Mouse (Mus musculus) MEL (cell line): Measurements from ENCODE around the gene Odf3b. TPM values are rescaled to one million over a fixed set of nuclear protein-coding genes. Genes with fewer than 3 reads are reported as not detected.
A peak's percentile ranks its signal among the peaks of the same experiment; 100 is the strongest.

ENCODE experiments used
- DNase-seq: peaks from one replicate; pipeline ENCODE4 v3.0.0; 2011; ENCODE audit warnings: low read depth, low spot score
- H3K27ac ChIP-seq: 2 replicates; pipeline ENCODE4 v1.5.1; 2012; ENCODE audit warnings: low read depth, mild to moderate bottlenecking, control low read depth, low read length, moderate library complexity; ENCODE audit not compliant: control insufficient read depth
- H3K27me3 ChIP-seq, 2 experiments: fragments of 150-350 bp in 1 of 2; sonication (generic) in 1 of 2; 2 replicates each; pipeline ENCODE4 v1.6.1; 2012; ENCODE audit warnings: low read length in 2 of 2, mild to moderate bottlenecking in 2 of 2, improper control_type of control experiment in 1 of 2, moderate library complexity in 1 of 2; ENCODE audit not compliant: insufficient read depth in 2 of 2, control insufficient read depth in 1 of 2
- H3K36me3 ChIP-seq, 2 experiments: 2 replicates each; pipeline ENCODE4 v1.6.1; 2012 to 2014; ENCODE audit warnings: low read length in 2 of 2, improper control_type of control experiment in 1 of 2, inconsistent platforms in 1 of 2, mild to moderate bottlenecking in 1 of 2; ENCODE audit not compliant: insufficient read depth in 2 of 2, control insufficient read depth in 1 of 2
- H3K4me1 ChIP-seq, 2 experiments: fragments of 150-350 bp in 1 of 2; sonication (generic) in 1 of 2; 2 replicates each; pipeline ENCODE4 v1.6.1; 2012; ENCODE audit warnings: low read length in 2 of 2, improper control_type of control experiment in 1 of 2, mild to moderate bottlenecking in 1 of 2; ENCODE audit not compliant: insufficient read depth in 2 of 2, control insufficient read depth in 1 of 2
- H3K4me3 ChIP-seq, 2 experiments: fragments of 150-350 bp in 1 of 2; sonication (generic) in 1 of 2; 2 replicates each; pipeline ENCODE4 v1.5.1; 2012; ENCODE audit warnings: low read depth in 2 of 2, low read length in 2 of 2, mild to moderate bottlenecking in 2 of 2, moderate library complexity in 2 of 2, control low read depth in 1 of 2, improper control_type of control experiment in 1 of 2; ENCODE audit not compliant: control insufficient read depth in 1 of 2, insufficient read depth in 1 of 2
- H3K79me2 ChIP-seq: 2 replicates; pipeline ENCODE4 v1.6.1; 2012; ENCODE audit warnings: mild to moderate bottlenecking, low read length, moderate library complexity; ENCODE audit not compliant: control insufficient read depth, poor library complexity, insufficient read depth
- H3K9ac ChIP-seq: 2 replicates; pipeline ENCODE4 v1.6.1; 2012; ENCODE audit warnings: low read depth, mild to moderate bottlenecking, control low read depth, low read length, moderate library complexity; ENCODE audit not compliant: control insufficient read depth, poor library complexity, severe bottlenecking
- H3K9me3 ChIP-seq: fragments of 150-350 bp; sonication (generic); replicated peaks from 2 replicates; pipeline ENCODE4 v1.6.1; 2012; ENCODE audit warnings: mild to moderate bottlenecking, low read length, improper control_type of control experiment, moderate library complexity; ENCODE audit not compliant: insufficient read depth
- BHLHE40 ChIP-seq: IDR thresholded peaks from 2 replicates; pipeline ENCODE4 v1.6.1; 2012; ENCODE audit warnings: low read depth, mild to moderate bottlenecking, inconsistent platforms, low read length, improper control_type of control experiment, borderline replicate concordance
- CHD1 ChIP-seq: IDR thresholded peaks from 2 replicates; pipeline ENCODE4 v1.6.1; 2012; ENCODE audit warnings: low read depth, mild to moderate bottlenecking, inconsistent platforms, low read length, improper control_type of control experiment
- CTCF ChIP-seq, 3 experiments: IDR thresholded peaks in 2 of 3; conservative IDR thresholded peaks in 1 of 3; 2 replicates each; pipeline ENCODE4 v1.5.1; 2011 to 2012; ENCODE audit warnings: low read length in 3 of 3, low read depth in 2 of 3, mild to moderate bottlenecking in 2 of 3, improper control_type of control experiment in 1 of 3, inconsistent platforms in 1 of 3, mixed read lengths in 1 of 3, moderate library complexity in 1 of 3; ENCODE audit not compliant: control insufficient read depth in 1 of 3, insufficient read depth in 1 of 3, poor library complexity in 1 of 3, severe bottlenecking in 1 of 3
- ELF1 ChIP-seq: IDR thresholded peaks from 2 replicates; pipeline ENCODE4 v1.6.1; 2014; ENCODE audit warnings: low read depth, mild to moderate bottlenecking, inconsistent platforms, low read length, improper control_type of control experiment, moderate library complexity
- EP300 ChIP-seq, 2 experiments: IDR thresholded peaks; 2 replicates each; pipeline ENCODE4 v1.6.1; 2011; ENCODE audit warnings: improper control_type of control experiment in 2 of 2, low read length in 2 of 2, low read depth in 1 of 2, mild to moderate bottlenecking in 1 of 2
- GABPA ChIP-seq: IDR thresholded peaks from 2 replicates; pipeline ENCODE4 v1.6.1; 2012; ENCODE audit warnings: low read depth, mild to moderate bottlenecking, inconsistent platforms, low read length, improper control_type of control experiment, moderate library complexity
- HCFC1 ChIP-seq: IDR thresholded peaks from 2 replicates; pipeline ENCODE4 v1.6.1; 2012; ENCODE audit warnings: low read depth, mild to moderate bottlenecking, inconsistent platforms, low read length, improper control_type of control experiment, moderate library complexity
- JUND ChIP-seq: IDR thresholded peaks from 2 replicates; pipeline ENCODE4 v1.6.1; 2011; ENCODE audit warnings: low read depth, mild to moderate bottlenecking, improper control_type of control experiment, low read length
- KAT2A ChIP-seq: conservative IDR thresholded peaks from 2 replicates; pipeline ENCODE4 v1.6.1; 2012; ENCODE audit warnings: low read depth, low read length, improper control_type of control experiment, inconsistent platforms
- MAFK ChIP-seq: IDR thresholded peaks from 2 replicates; pipeline ENCODE4 v1.6.1; 2011; ENCODE audit warnings: low read depth, mild to moderate bottlenecking, low read length, improper control_type of control experiment, borderline replicate concordance
- MAX ChIP-seq: IDR thresholded peaks from 2 replicates; pipeline ENCODE4 v1.6.1; 2011; ENCODE audit warnings: low read length, improper control_type of control experiment
- MAZ ChIP-seq: IDR thresholded peaks from 2 replicates; pipeline ENCODE4 v1.6.1; 2012; ENCODE audit warnings: low read depth, mild to moderate bottlenecking, inconsistent platforms, low read length, improper control_type of control experiment
- MYB ChIP-seq: IDR thresholded peaks from 2 replicates; pipeline ENCODE4 v1.6.1; 2011; ENCODE audit warnings: mild to moderate bottlenecking, low read depth, low read length, improper control_type of control experiment
- MYC ChIP-seq: IDR thresholded peaks from 2 replicates; pipeline ENCODE4 v1.6.1; 2011; ENCODE audit warnings: low read depth, mild to moderate bottlenecking, low read length, improper control_type of control experiment, moderate library complexity
- NELFE ChIP-seq: IDR thresholded peaks from 2 replicates; pipeline ENCODE4 v1.6.1; 2011; ENCODE audit warnings: low read depth, low read length, improper control_type of control experiment
- NRF1 ChIP-seq: IDR thresholded peaks from 2 replicates; pipeline ENCODE4 v1.6.1; 2014; ENCODE audit warnings: low read depth, mild to moderate bottlenecking, inconsistent platforms, low read length, improper control_type of control experiment, moderate library complexity; ENCODE audit not compliant: poor library complexity, insufficient read depth, severe bottlenecking
- POLR2A ChIP-seq, 2 experiments: IDR thresholded peaks; 2 replicates each; pipeline ENCODE4 v1.6.1; 2011 to 2012; ENCODE audit warnings: low read length in 2 of 2, mild to moderate bottlenecking in 2 of 2, control low read depth in 1 of 2, improper control_type of control experiment in 1 of 2, low read depth in 1 of 2, moderate library complexity in 1 of 2; ENCODE audit not compliant: control insufficient read depth in 1 of 2, insufficient read depth in 1 of 2, poor library complexity in 1 of 2
- RAD21 ChIP-seq: IDR thresholded peaks from 2 replicates; pipeline ENCODE4 v1.6.1; 2011; ENCODE audit warnings: mild to moderate bottlenecking, low read depth, low read length, improper control_type of control experiment
- RCOR1 ChIP-seq: IDR thresholded peaks from 2 replicates; pipeline ENCODE4 v1.6.1; 2012; ENCODE audit warnings: low read depth, mild to moderate bottlenecking, inconsistent platforms, low read length, improper control_type of control experiment
- SMC3 ChIP-seq: IDR thresholded peaks from 2 replicates; pipeline ENCODE4 v1.6.1; 2011; ENCODE audit warnings: low read depth, low read length, improper control_type of control experiment
- TBP ChIP-seq: IDR thresholded peaks from 2 replicates; pipeline ENCODE4 v1.8.0; 2011; ENCODE audit warnings: low read depth, low read length, improper control_type of control experiment
- TCF12 ChIP-seq: IDR thresholded peaks from 2 replicates; pipeline ENCODE4 v1.6.1; 2014; ENCODE audit warnings: low read depth, mild to moderate bottlenecking, inconsistent platforms, low read length, improper control_type of control experiment, moderate library complexity
- UBTF ChIP-seq: IDR thresholded peaks from 2 replicates; pipeline ENCODE4 v1.6.1; 2012; ENCODE audit warnings: low read depth, mild to moderate bottlenecking, inconsistent platforms, low read length, improper control_type of control experiment, moderate library complexity, borderline replicate concordance; ENCODE audit not compliant: insufficient read depth
- USF1 ChIP-seq: IDR thresholded peaks from 2 replicates; pipeline ENCODE4 v1.6.1; 2014; ENCODE audit warnings: low read depth, mild to moderate bottlenecking, inconsistent platforms, low read length, improper control_type of control experiment, moderate library complexity
- USF2 ChIP-seq, 2 experiments: IDR thresholded peaks; 2 replicates each; pipeline ENCODE4 v1.6.1; 2011 to 2012; ENCODE audit warnings: improper control_type of control experiment in 2 of 2, low read length in 2 of 2, borderline replicate concordance in 1 of 2, inconsistent platforms in 1 of 2, low read depth in 1 of 2, mild to moderate bottlenecking in 1 of 2; ENCODE audit not compliant: insufficient read depth in 1 of 2
- ZKSCAN1 ChIP-seq: IDR thresholded peaks from 2 replicates; pipeline ENCODE4 v1.6.1; 2012; ENCODE audit warnings: low read depth, mild to moderate bottlenecking, inconsistent platforms, low read length, improper control_type of control experiment, moderate library complexity
- ZMIZ1 ChIP-seq: IDR thresholded peaks from 2 replicates; pipeline ENCODE4 v1.6.1; 2012; ENCODE audit warnings: low read depth, mild to moderate bottlenecking, inconsistent platforms, low read length, improper control_type of control experiment, moderate library complexity
- ZNF384 ChIP-seq: IDR thresholded peaks from 2 replicates; pipeline ENCODE4 v1.6.1; 2012; ENCODE audit warnings: low read depth, mild to moderate bottlenecking, inconsistent platforms, low read length, improper control_type of control experiment
- polyA plus RNA-seq, 2 experiments: library from polyadenylated mRNA; stranded (reverse) in 1 of 2; unstranded in 1 of 2; fragments of >175 nt in 1 of 2; fragments of >200 nt in 1 of 2; gene quantifications; 2 replicates each; pipeline versions ENCODE4 v1.2.1 to v1.2.4; 2012; ENCODE audit warnings: low replicate concordance in 2 of 2, low read depth in 1 of 2; ENCODE audit not compliant: insufficient read length in 2 of 2, insufficient read depth in 1 of 2, missing spikeins in 1 of 2
- total RNA-seq: library from RNA; depleted of rRNA; stranded (reverse); fragments of 300-350 nt; gene quantifications from 2 replicates; pipeline ENCODE4 v1.2.3, GENCODE M21; 2012; rRNA removed

The Odf3b gene
- total RNA-seq (not detected in 2 replicates), polyA plus RNA-seq (not detected)

DNA sequence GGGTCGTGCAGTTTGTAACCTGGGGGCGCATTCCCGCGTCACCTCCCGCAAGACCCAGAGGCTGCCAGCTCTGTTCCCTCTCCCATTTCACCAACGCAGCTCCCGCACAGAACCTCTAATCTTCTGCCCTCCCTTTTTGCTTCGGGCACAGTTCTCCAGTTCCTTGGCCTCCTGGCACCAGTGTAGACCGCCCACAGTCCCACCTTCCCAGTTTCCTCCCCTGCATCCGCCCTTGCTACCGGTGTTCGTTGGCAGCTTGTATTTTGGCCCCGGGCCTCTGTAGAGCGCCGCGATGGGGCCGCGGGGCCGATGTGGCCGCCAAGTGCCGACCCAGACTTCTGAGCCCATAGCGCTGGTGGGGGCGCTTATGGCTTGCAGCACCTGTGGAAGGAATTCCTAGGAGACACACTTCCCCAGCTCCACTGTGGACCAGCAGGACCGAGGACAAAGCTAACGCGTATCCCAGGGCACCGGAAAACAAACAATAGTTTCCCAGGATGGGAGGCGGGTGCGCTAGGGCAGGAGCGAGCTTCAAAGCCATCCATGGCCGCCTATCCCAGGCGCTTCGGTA, at the start of gene Odf3b:
Gene Odf3b, minus strand, starts transcription at position 452 of the 571 bp plus-strand sequence.
- DNase-seq: no peak
- Histone ChIP-seq H3K27ac (no peak within 1 kb of the TSS), H3K27me3 (no peaks in the 10 kb centered on the region), H3K9me3 (no peaks in the 10 kb centered on the region), H3K79me2 (peaks cover under 1% of the 10 kb centered on the region; the same call in 1 of the 2 replicates), H3K4me1 (peaks cover 0 to 11% of the 10 kb centered on the region in 2 experiments; a peak in 1 of 4 replicates), H3K36me3 (peaks cover 0 to 8% of the 10 kb centered on the region in 2 experiments; a peak in 2 of 4 replicates), H3K4me3 (no peak within 1 kb of the TSS), H3K9ac (no peak within 1 kb of the TSS)
- TF ChIP-seq TCF12 (no peak), ZKSCAN1 (no peak), USF2 (IDR thresholded peaks at IDR 0.05; ENCODE audit: borderline replicate concordance in 1 of 2, insufficient read depth in 1 of 2, low read depth in 1 of 2, low read length in 2 of 2) (no peak), KAT2A (no peak), CHD1 (no peak), MYC (no peak), POLR2A (IDR thresholded peaks at IDR 0.05; ENCODE audit: control insufficient read depth in 1 of 2, insufficient read depth in 1 of 2, low read depth in 1 of 2, low read length in 2 of 2, poor library complexity in 1 of 2) (no peak), MAFK (no peak), JUND (no peak), NRF1 (no peak), GABPA (no peak), ZNF384 (no peak), ELF1 (no peak), HCFC1 (no peak), RCOR1 (no peak), NELFE (no peak), MYB (no peak), BHLHE40 (no peak)

DNA sequence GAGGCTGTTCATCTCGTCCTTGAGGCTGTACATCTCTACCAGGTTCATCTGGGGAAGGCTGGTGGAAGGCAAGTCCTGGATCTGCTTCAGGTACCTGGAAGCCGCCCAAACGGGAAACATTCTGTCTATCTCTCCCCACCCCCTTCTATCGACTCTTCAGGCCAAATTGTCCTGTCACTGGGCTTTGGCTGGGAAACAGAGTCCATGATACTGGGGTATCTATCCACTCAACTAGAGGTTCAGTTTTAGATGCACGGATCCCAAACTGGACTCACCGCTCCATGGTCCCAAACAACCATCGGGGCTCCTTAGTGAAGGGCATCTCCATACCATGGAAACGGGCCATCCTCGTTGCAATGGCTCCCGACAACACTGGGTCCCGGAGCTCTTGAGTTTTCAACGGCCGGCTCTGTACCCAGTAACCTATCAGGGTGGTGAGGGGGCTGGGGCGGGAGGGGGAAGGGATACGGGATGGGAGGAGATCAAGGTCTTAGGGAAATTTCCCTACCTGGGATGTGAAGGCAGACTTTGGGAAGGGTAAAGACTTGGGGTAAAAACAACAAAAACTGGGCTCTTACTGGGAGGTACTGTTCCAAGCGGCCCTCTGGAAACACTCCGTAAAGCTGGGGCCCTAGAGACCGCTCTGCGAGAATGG, 49.2 kb upstream of the Odf3b start:
- H3K27ac ChIP-seq: no peak overlapping the region
- no peaks in the 10 kb centered on the region for H3K27me3 ChIP-seq
- H3K9ac ChIP-seq: no peak overlapping the region
- peak overlapping the region in 1 of 2 experiments; percentile 84; a peak in 2 of 4 replicates for H3K4me3 ChIP-seq
- peaks cover 0 to 9% of the 10 kb centered on the region in 2 experiments; a peak in 1 of 4 replicates for H3K4me1 ChIP-seq
- no peaks in the 10 kb centered on the region; the same call in 1 of the 2 replicates for H3K79me2 ChIP-seq
- no peak for DNase-seq
- peaks cover 0 to 5% of the 10 kb centered on the region in 2 experiments; a peak in 2 of 4 replicates for H3K36me3 ChIP-seq
- TF ChIP-seq NRF1 (no peak), MYB (no peak), EP300 (IDR thresholded peaks at IDR 0.05; ENCODE audit: low read depth in 1 of 2, low read length in 2 of 2) (no peak), POLR2A (IDR thresholded peaks at IDR 0.05; ENCODE audit: control insufficient read depth in 1 of 2, insufficient read depth in 1 of 2, low read depth in 1 of 2, low read length in 2 of 2, poor library complexity in 1 of 2) (no peak), USF1 (no peak), MAX (no peak), SMC3 (no peak), MAZ (no peak), TCF12 (no peak), CHD1 (no peak), NELFE (no peak), ZKSCAN1 (no peak), CTCF (IDR thresholded peaks at IDR 0.05 in 2 of 3, conservative IDR thresholded peaks at IDR 0.05 in 1 of 3; ENCODE audit: control insufficient read depth in 1 of 3, insufficient read depth in 1 of 3, low read depth in 2 of 3, low read length in 3 of 3, poor library complexity in 1 of 3, severe bottlenecking in 1 of 3) (no peak), UBTF (no peak), KAT2A (no peak), MYC (no peak), ZMIZ1 (no peak), RAD21 (no peak), TBP (no peak)
- TF ChIP-seq, all 39 proteins: peak for 0
- H3K9me3 ChIP-seq: no peaks in the 10 kb centered on the region
